Mouse (Mus musculus): ENCODE results near the gene Snx1. TPM values are rescaled to one million over a fixed set of nuclear protein-coding genes. Genes with fewer than 3 reads are reported as not detected.

Gene Snx1
- polyA plus RNA-seq, 1 experiment: 57.3 TPM

GRCm38 (mm10) chr9:66158885-66159430, 32.6 kb upstream of the Snx1 start:
- DNase-seq: no peak
- no peak for TF ChIP-seq CTCF (IDR thresholded peaks at IDR 0.05; ENCODE audit: insufficient read depth, low read length)
- TF ChIP-seq POLR2A (IDR thresholded peaks at IDR 0.05; ENCODE audit: borderline replicate concordance, extremely low read depth, low read depth, low read length): no peak
- no peaks in the 10 kb centered on the region; the same call in 1 of the 2 replicates for H3K4me1 ChIP-seq (ENCODE audit: control insufficient read depth, insufficient read depth, low read length)
- H3K4me3 ChIP-seq (replicated peaks; ENCODE audit: extremely low read depth, low read depth, low read length): peak overlapping the region; percentile 62
- WGBS: 74% methylated on average over 6 of the region's 6 CpGs

GRCm38 (mm10) chr9:66157958-66158830, 31.8 kb upstream of the Snx1 start, which contains the start of gene Dapk2:
TSS of gene Dapk2 (plus strand) at chr9:66158223.
- Histone ChIP-seq H3K4me1 (ENCODE audit: control insufficient read depth, insufficient read depth, low read length) (no peaks in the 10 kb centered on the region; the same call in 1 of the 2 replicates), H3K4me3 (replicated peaks; ENCODE audit: extremely low read depth, low read depth, low read length) (peak within 1 kb of the TSS; percentile 62)
- peak; percentile 23; the same call in 1 of the 2 replicates for TF ChIP-seq CTCF (IDR thresholded peaks at IDR 0.05; ENCODE audit: insufficient read depth, low read length)
- TF ChIP-seq POLR2A (IDR thresholded peaks at IDR 0.05; ENCODE audit: borderline replicate concordance, extremely low read depth, low read depth, low read length): 0 out of 2 replicates have a peak, but pooled peaks have one; percentile 6
- peak; percentile 87 for DNase-seq
- WGBS: 1% methylated on average over 58 of the region's 58 CpGs

DNA sequence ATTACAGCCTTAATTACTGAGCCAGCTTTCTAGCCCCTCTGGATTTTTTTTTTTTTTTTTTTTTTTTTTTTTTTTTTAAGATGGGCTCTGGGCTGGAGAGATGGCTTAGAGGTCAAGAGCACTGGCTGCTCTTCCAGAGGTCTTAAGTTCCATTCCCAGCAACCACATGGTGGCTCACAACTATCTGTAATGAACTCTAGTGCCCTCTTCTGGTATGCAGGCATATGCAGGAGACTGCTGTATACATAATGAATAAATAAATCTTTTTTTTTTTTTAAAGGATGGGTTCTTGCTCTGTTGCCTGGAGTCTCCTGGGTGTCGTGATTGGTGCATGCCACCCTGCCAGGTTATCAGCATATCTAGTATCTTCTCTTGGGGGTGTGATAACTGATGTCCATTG, 29.1 kb upstream of the Snx1 start:
- TF ChIP-seq POLR2A (IDR thresholded peaks at IDR 0.05; ENCODE audit: borderline replicate concordance, extremely low read depth, low read depth, low read length): no peak
- TF ChIP-seq CTCF (IDR thresholded peaks at IDR 0.05; ENCODE audit: insufficient read depth, low read length): no peak
- WGBS: 55% methylated on average over 1 of the region's 1 CpGs

GRCm38 (mm10) chr9:66154013-66154412, 27.6 kb upstream of the Snx1 start:
- no peak for DNase-seq
- WGBS: 90% methylated on average over 9 of the region's 9 CpGs
- TF ChIP-seq POLR2A (IDR thresholded peaks at IDR 0.05; ENCODE audit: borderline replicate concordance, extremely low read depth, low read depth, low read length) (no peak), CTCF (IDR thresholded peaks at IDR 0.05; ENCODE audit: insufficient read depth, low read length) (no peak)
- Histone ChIP-seq H3K4me3 (replicated peaks; ENCODE audit: extremely low read depth, low read depth, low read length) (no peak overlapping the region), H3K4me1 (ENCODE audit: control insufficient read depth, insufficient read depth, low read length) (no peaks in the 10 kb centered on the region)

More for the DNA sequence above, 29.1 kb upstream of the Snx1 start:
- Histone ChIP-seq H3K4me1 (ENCODE audit: control insufficient read depth, insufficient read depth, low read length) (no peaks in the 10 kb centered on the region), H3K4me3 (replicated peaks; ENCODE audit: extremely low read depth, low read depth, low read length) (no peak overlapping the region)
- DNase-seq: no peak

GRCm38 (mm10) chr9:66153594-66153993, 27.2 kb upstream of the Snx1 start:
- H3K4me1 ChIP-seq (ENCODE audit: control insufficient read depth, insufficient read depth, low read length): no peaks in the 10 kb centered on the region
- 92% methylated on average over 6 of the region's 6 CpGs for WGBS
- no peak for TF ChIP-seq CTCF (IDR thresholded peaks at IDR 0.05; ENCODE audit: insufficient read depth, low read length)
- TF ChIP-seq POLR2A (IDR thresholded peaks at IDR 0.05; ENCODE audit: borderline replicate concordance, extremely low read depth, low read depth, low read length): no peak
- no peak for DNase-seq
- no peak overlapping the region for H3K4me3 ChIP-seq (replicated peaks; ENCODE audit: extremely low read depth, low read depth, low read length)

- 57% methylated on average over 9 of the region's 9 CpGs for WGBS
- Histone ChIP-seq H3K4me3 (replicated peaks; ENCODE audit: extremely low read depth, low read depth, low read length) (no peak overlapping the region), H3K4me1 (ENCODE audit: control insufficient read depth, insufficient read depth, low read length) (no peaks in the 10 kb centered on the region)
- no peak for DNase-seq
- TF ChIP-seq POLR2A (IDR thresholded peaks at IDR 0.05; ENCODE audit: borderline replicate concordance, extremely low read depth, low read depth, low read length) (no peak), CTCF (IDR thresholded peaks at IDR 0.05; ENCODE audit: insufficient read depth, low read length) (no peak)
Observed at GRCm38 (mm10) chr9:66152011-66152410, 25.6 kb upstream of the Snx1 start.

GRCm38 (mm10) chr9:66146141-66146540, 19.8 kb upstream of the Snx1 start:
- no peak for DNase-seq
- Histone ChIP-seq H3K4me3 (replicated peaks; ENCODE audit: extremely low read depth, low read depth, low read length) (no peak overlapping the region), H3K4me1 (ENCODE audit: control insufficient read depth, insufficient read depth, low read length) (no peaks in the 10 kb centered on the region)
- TF ChIP-seq CTCF (IDR thresholded peaks at IDR 0.05; ENCODE audit: insufficient read depth, low read length) (no peak), POLR2A (IDR thresholded peaks at IDR 0.05; ENCODE audit: borderline replicate concordance, extremely low read depth, low read depth, low read length) (no peak)

- H3K4me3 ChIP-seq (replicated peaks; ENCODE audit: extremely low read depth, low read depth, low read length): no peak overlapping the region
- WGBS: 7% methylated on average over 6 of the region's 6 CpGs
- peak; percentile 54 for TF ChIP-seq CTCF (IDR thresholded peaks at IDR 0.05; ENCODE audit: insufficient read depth, low read length)
- no peak for TF ChIP-seq POLR2A (IDR thresholded peaks at IDR 0.05; ENCODE audit: borderline replicate concordance, extremely low read depth, low read depth, low read length)
- no peaks in the 10 kb centered on the region for H3K4me1 ChIP-seq (ENCODE audit: control insufficient read depth, insufficient read depth, low read length)
- DNase-seq: peak; percentile 57
Observed at GRCm38 (mm10) chr9:66144248-66144647, 17.9 kb upstream of the Snx1 start.

- DNase-seq: no peak
- no peak overlapping the region for H3K4me3 ChIP-seq (replicated peaks; ENCODE audit: extremely low read depth, low read depth, low read length)
- 69% methylated on average over 1 of the region's 1 CpGs for WGBS
- TF ChIP-seq CTCF (IDR thresholded peaks at IDR 0.05; ENCODE audit: insufficient read depth, low read length): no peak
- no peak for TF ChIP-seq POLR2A (IDR thresholded peaks at IDR 0.05; ENCODE audit: borderline replicate concordance, extremely low read depth, low read depth, low read length)
- no peaks in the 10 kb centered on the region for H3K4me1 ChIP-seq (ENCODE audit: control insufficient read depth, insufficient read depth, low read length)
Observed at GRCm38 (mm10) chr9:66142265-66142664, 15.9 kb upstream of the Snx1 start.

Measured in lung, adult 2 months (tissue).